Mouse (Mus musculus): ENCODE data around the gene Ggact.
A peak's percentile ranks its signal among the peaks of the same experiment; 100 is the strongest.

Gene Ggact

DNA sequence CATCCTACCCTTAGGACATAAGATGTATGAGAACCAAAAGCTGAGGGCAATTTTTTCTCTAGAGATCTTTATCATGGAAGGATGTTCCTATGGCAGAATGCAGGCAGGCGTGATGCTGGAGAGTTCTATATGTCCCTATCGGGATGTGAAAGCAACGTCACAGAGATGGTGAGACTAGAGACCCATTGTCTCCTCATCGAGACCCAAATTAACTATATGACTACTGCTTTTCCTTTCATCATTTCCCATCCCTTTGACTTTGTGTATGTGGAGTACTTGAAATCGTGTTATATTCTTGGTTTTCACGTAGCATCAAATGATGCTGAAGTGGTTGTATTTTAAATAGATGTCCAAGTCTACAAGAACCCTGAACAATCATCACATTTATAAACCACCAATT is at the start of gene Ggact:
Ggact (minus strand) TSS at position 101 of the 400 bp plus-strand sequence.
- DNase-seq (ENCODE audit: low spot score) = no peak

DNA sequence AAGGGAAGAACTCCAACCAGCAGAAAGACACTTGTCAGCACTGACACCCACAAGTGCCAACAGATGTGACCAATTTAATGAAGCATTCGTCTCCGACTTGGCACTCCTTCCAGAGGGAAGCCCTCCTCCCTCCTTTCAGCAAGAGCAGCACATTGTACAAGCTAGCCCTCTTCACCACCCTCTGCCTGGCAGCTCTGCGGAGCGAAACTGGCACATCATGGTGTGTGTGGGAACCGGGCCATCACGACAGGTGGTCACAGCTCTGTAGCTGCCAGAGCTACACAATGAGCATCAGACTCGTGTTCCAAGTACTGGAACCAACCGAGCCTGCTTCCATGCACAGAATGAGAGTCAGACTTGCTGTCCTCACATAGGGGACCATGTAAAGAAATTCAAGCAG is 44.4 kb upstream of the Ggact start:
- no peak for DNase-seq (ENCODE audit: low spot score)

DNA sequence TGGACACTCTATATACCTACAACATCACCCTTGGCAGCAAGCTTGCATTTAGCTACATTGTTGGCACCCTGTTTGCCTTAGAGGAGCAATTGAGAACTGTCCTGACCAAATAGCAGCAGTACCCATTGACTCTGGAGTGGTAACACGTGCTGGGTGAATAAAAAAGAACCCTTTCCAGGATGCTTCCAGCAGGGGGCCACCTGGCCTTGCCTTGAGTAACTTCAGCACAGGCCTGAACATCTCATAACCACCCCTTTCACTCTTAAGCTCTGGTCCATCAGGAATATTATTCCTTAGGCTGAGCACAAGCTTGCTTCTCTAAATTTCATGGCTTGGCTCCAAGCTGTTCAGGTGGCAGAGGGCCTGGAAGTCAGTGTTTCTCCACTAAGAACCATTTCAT is 39.8 kb upstream of the Ggact start:
- DNase-seq (ENCODE audit: low spot score) = peak; percentile 8

DNA sequence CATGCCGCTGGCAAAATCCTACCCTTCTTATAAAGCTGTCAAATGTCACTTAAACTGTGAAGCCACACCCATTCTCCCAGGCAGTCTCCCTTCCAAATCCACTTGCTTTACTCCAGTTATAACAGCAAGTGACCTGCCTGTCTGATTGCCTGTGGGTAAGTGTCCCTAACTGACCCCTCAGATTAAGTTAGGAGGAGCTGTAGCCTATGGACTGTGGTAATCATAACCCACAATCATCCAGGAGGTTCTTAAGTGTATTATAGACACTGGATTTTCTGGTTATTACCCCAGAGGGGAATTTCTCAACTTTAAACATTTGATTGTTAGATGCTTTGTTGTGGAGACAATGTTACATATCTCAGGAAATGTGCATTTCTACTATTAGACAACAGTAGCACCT is 39.0 kb upstream of the Ggact start:
- no peak for DNase-seq (ENCODE audit: low spot score)

GRCm38 (mm10) chr14:122951676-122952445 is 38.3 kb upstream of the Ggact start:
- DNase-seq (ENCODE audit: low spot score) = no peak

DNA sequence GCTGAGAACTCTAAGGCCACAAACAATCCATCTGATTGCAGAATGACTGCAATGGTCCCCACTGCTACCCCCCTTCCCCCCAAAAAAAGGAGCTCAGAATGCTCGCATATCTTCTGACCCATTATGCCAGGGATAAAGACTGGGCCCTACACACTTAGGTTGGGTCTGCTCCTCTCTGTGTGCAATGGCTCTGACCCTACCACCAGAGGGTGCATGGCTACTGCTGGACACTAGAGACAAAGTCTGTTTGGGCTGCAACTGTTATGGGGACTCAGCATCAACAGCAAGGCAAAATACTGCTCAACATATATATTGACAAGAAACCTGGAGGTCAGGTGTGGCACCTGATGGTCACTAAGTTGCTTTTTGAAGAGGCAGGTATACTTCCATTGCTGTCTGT is 37.4 kb upstream of the Ggact start:
- no peak for DNase-seq (ENCODE audit: low spot score)

- no peak for DNase-seq (ENCODE audit: low spot score)
Measured at GRCm38 (mm10) chr14:122943475-122943853, 29.9 kb upstream of the Ggact start.

DNA sequence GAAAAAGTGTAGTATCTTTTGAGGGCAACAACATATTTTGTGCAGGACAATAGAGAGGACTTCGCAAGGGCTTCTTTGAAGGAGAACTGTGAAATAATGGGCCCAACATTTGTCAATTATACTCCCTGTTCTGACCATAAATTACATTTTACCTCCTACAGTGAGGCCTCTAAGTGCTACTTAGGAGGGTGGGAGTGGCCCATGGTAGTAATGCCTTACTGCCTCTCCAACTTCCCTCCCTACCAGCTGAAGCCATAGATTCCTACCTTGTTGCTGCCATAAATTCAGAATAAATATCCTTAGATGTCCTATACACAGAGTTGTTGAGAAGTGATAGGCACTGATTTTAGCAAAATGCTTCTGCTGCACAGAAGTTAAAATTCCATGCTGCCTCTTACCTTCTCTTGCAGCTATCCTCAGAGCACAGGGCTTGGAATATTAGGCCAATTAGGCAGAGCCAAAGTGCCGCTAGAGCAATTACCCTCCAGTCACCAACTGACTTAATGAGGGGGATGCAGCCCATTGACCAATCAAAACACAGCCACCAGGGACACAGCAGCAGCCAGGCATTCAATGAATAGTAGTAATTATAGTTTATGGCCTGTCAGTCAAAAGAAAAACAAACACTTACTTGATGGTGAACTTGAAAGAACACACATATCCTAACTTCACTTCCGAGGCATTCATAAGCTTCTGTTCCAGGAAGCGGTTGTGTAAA is 29.4 kb upstream of the Ggact start:
- DNase-seq (ENCODE audit: low spot score) = no peak

- no peak for DNase-seq (ENCODE audit: low spot score)
Measured at GRCm38 (mm10) chr14:122936460-122936859, 22.9 kb upstream of the Ggact start.

DNA sequence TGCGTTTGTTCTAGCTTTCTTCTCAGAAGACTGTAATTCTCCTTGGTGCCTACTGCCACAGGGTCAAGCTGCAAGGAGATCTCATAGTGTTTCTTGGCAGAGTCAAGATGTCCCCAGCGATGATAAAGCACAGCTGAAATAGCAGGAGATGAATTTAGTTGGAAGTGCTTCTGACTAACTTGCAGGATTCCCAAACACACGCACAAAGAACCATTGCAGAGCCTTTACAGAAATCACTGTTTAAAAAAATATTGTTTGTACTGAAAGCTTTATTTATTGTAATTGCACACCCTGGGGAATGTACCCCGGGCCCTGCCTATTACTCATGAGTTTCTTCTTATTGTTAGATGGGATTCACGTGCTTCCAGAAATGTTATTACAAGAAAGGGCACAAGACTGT is 6.5 kb upstream of the Ggact start:
- no peak for DNase-seq (ENCODE audit: low spot score)

GRCm38 (mm10) chr14:122917676-122918075 is 4.1 kb upstream of the Ggact start:
- no peak for DNase-seq (ENCODE audit: low spot score)

GRCm38 (mm10) chr14:122912812-122913498 is 602 bp downstream of the Ggact start:
- DNase-seq (ENCODE audit: low spot score) = peak; percentile 81

DNA sequence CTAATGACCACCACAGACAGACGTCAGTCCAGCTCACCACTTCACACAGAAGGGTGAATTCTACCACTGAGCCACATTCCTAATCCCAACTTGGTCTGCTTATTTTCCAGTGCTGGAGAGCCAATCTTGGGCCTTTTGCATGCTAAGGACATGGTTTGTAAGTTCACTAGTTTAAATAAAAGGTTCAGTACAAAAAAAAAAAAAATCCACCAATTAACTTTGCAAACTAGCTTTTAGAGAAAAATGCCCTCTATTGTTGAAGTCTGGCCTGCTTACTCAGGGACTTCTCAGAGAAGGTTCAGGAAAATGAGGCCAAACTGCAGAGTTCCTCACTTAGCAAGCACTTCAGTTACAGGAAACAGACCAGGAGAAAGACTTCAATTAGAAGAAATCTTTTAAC is 1.4 kb downstream of the Ggact start:
- DNase-seq (ENCODE audit: low spot score) = no peak

DNA sequence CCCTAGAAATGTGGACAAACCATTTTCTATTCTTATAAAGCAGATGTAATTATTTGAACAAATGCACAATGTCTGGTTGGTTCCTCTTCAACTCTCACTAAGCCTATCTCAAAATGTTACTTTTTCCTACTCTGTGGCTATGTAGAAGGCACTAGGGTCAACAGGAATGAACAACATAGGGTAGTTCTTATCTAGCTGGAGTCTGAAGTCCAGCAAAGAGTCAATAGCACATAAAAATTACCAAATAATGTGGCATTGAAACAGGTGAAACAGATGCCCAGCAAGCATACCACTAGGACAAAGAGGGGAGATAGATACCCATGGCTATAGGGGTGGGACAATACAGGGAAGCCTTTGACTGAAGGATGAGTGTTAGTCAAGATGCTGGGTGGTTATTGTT is 2.3 kb downstream of the Ggact start:
- no peak for DNase-seq (ENCODE audit: low spot score)

GRCm38 (mm10) chr14:122909368-122910091 is 4.0 kb downstream of the Ggact start:
- DNase-seq (ENCODE audit: low spot score) = no peak

DNA sequence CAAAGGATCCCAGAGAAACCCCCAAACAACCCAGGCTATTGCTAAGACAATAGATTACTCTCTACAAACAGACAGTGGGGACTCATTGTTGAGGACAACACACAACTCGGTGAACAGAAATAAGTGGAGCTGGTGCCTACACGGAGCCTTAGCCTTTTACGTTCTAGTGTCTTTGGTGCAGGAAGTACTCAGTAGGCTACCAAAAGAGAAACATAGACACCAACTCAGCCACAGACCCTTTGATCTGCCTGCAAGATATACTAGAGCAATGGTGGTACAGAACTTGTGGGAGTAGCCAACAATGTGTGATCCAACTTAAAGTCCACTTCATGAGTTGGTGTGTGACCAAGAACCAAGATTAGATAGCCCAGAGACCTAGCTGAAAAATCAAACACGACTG is 5.5 kb downstream of the Ggact start:
- DNase-seq (ENCODE audit: low spot score) = no peak

GRCm38 (mm10) chr14:122905007-122905406 is 8.6 kb downstream of the Ggact start:
- DNase-seq (ENCODE audit: low spot score) = no peak

GRCm38 (mm10) chr14:122903923-122904351 is 9.6 kb downstream of the Ggact start:
- DNase-seq (ENCODE audit: low spot score) = peak; percentile 37

DNA sequence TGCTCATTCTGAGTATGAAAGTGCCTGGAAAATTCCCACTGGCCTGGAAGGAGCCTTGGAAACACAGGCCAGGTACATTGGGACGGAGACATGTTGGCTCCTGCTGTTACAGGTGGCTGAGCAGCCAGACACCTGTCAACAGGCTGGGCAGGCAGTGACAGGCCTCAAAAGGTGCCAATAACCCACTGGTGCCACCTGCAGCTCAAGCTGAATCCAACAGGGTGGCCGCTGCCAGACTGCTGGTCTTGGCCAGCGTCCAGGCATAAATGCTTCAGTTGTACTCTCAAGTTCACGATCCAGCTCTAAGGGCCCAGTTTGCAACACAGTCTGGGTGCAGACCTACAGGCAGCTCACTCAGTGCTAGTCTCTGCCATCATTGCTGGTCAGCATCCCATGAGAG is 10.7 kb downstream of the Ggact start:
- DNase-seq (ENCODE audit: low spot score) = no peak

- DNase-seq (ENCODE audit: low spot score) = peak; percentile 57
Measured at GRCm38 (mm10) chr14:122902136-122902535, 11.4 kb downstream of the Ggact start.

DNA sequence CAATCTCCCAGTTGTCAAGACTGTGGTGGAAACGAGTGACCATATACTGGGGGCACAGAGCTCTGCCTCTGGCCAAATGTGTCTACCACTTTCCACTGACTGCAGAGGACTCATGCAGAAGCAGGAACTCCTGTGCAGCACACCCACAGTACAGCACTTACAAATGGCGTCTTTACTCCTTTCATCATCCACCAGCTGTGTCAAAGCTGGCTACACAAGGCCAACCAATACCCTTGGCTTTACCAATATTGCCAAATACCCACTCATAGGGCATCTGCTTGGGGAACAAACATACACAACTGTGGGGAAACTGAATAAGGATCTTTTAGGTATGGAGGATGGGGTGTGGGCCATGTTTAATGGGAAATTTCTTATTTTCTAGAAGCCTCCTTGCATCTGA is 11.8 kb downstream of the Ggact start:
- DNase-seq (ENCODE audit: low spot score) = no peak

GRCm38 (mm10) chr14:122901177-122901576 is 12.4 kb downstream of the Ggact start:
- no peak for DNase-seq (ENCODE audit: low spot score)
